Mouse (Mus musculus) CD8-positive naive resting alpha-beta T cell, adult 2 months (primary cell): ENCODE measurements at regions not wholly inside any gene's neighbourhood (a gene's known extent, or its start where the extent isn't known, plus 50 kb on each side); places are given as distances from the start of the nearest gene placed in this dataset.

Experiments
- DNase-seq, 2 experiments: peaks; one replicate each; pipeline ENCODE4 v3.0.0; 2022; ENCODE audit warnings: low read depth in 2 of 2, low spot score in 2 of 2

DNA sequence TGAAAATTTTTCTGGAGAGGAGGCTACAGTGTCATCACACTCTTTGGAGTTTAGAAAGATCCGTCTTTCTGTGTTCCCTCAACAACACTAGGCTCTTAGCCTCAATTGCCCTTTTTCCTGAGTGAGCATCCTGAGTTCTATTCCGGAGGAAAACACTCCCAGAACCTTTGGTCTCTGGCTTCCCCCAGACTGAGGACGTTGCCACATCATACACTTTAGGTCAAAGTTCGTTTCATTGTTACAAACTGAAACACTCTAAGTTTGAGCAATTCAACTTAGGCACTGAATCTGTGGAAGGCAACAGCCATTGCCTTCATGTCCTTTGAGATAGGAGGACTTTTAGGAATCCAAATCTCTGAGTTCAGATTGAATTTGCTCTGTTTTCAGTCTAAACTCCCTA lies 85.0 kb downstream of the Arl4a start:
- DNase-seq = no peak

GRCm38 (mm10) chr12:39951911-39952310 lies 85.9 kb downstream of the Arl4a start:
- no peak for DNase-seq

DNA sequence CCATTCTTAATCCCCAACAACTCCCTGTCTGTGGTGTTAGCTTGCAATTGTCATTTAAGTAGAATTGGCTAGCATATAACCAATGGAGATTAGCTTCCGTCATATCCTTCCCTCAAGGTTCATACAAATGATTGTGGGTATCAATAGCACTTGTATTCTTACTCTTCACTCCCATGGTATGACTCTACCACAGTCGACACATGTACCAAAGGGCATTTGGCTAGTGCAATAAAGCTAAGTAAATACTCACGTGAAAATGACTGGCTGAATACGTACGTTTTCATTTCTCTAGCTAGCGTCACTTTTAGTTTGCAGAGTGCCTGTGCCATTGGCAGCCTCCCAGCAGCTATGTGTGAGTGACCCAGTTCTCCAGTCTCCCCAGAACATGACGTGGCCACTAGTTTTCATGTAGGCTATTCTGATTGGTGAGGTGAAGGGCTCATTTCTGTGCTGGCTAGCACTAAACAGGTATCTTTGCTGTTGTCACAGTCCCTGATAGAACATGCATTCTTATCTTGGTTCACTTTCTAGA lies 87.5 kb downstream of the Arl4a start:
- no peak for DNase-seq

DNA sequence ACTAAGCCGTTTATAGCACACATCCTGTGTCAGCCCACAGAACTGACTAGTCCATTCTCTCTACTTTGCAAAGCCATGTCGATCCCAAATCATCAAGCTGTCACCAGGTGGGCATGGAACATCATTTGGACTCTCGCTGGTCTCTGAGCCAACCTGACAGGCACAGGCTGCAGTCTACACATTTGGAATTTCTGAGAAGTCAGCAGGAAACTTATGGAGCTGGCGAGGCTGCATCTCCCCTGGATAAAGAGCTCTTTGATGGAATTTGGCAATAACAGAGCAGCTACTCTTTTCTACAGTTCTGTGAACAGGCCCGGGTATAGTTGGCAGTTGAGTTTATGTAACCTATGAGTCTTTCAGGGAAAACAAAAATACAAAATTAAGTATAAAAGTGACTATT lies 94.9 kb downstream of the Arl4a start:
- DNase-seq = no peak

DNA sequence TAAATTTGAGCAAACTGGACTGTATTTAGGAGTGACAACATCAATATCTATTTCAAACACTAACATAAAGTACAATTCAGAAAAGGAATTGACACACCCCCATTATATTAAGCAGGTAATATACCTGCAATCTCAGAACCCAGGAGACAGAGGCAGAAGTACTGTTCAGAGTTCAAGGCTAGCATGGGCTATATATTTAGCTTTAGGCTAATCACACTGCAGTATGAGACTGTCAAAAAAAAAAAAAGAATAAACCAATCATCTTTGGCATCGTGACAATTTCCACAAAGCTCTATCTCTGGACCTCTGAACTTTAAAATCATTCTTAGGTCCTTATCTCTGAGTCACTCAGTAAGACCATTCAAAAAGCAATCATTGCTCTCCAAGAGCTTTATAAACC lies 96.7 kb downstream of the Arl4a start:
- no peak for DNase-seq

DNA sequence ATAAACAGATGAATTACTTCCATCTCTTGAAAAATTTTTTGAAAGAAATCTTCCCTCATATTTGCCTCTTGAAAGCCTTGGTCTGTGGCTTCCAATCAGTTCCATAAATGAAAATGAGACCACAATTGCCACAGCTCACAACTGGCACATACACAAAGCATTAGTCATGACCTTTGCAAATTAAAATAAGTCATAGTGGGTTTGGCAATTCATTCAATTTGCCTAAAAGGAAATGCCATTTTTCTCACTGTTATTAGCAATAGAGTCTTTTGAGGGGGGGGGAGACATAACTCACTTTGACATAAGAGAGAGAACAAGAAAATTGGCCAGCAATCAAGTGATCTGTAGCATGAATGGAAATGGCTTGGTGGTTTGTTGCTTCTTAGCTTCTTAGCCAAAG lies 98.8 kb downstream of the Arl4a start:
- DNase-seq = no peak

DNA sequence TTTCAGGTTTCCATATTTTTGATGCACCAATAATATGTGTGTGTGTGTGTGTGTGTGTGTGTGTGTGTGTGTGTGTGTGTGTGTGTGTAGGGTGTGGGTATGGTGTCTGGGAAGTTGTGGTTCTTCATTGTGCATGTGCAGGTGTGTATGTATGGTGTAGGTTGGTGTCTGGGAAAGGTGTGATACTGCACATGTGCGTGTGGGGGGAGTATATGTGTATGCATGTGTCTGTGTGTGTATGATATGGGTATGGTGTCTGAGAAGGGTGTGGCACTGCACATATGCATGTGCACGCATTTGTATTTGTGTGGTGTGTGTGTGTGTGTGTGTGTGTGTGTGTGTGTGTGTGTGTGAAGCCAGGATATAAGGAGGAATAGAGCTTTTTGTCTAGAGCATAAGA lies 99.6 kb downstream of the Arl4a start:
- no peak for DNase-seq

DNA sequence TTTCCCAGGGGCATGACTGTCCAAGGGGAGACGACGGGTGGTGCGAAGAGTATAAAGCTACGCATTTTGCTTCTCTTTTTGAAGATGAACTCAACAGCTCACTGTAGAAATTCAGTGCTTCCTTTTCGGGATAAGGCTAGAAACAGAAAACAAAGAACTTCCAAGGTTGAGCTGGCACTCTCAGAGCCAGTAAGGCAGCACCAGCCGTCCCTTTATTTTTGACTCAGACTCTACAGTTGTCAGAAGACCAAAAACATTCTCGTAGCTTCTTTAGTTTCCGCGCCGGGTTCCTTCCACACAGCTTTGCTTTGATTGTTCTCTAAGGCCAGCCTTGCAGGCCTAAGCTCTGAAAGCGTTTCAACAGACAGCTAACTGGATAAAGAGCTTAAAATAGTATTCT lies 101.5 kb downstream of the Arl4a start:
- no peak for DNase-seq

GRCm38 (mm10) chr12:39935775-39936174 lies 102.0 kb downstream of the Arl4a start:
- no peak for DNase-seq

DNA sequence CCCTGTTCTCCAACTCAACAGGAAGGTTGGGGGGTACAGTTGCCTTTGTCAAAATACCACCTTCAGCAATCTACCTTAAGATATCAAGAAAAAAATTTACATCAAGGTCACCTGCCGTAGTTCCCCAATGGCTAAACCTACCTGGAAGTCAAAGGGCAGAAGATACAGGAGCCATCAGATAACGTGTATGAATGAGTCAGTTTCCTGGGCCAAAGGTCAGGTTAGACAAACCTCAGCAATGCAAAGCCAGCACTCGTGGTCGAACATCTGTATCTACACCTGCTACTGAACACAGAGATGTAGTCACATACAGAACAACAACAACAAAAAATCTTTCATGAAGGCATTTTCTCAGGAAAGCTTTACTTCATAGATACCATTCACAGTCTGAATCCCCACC lies 102.9 kb downstream of the Arl4a start:
- DNase-seq = no peak

DNA sequence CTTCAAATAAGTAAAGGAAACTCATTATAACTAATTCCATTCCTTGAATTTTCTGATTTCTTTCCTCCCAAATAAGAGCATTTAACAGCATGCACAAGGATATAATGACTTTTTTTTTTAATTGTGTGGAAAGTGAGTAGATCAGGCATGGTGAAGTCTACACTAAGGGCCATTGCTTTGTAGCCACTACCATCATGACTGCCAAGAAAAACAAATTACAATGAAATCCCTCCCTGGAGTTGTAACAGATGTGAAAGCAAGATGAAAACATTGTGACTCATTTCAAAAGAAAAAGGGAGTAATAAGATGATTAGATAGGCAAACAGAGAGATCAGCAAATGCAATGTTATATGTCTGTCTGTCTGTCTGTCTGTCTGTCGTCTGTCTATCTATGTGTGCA lies 106.6 kb downstream of the Arl4a start:
- no peak for DNase-seq

DNA sequence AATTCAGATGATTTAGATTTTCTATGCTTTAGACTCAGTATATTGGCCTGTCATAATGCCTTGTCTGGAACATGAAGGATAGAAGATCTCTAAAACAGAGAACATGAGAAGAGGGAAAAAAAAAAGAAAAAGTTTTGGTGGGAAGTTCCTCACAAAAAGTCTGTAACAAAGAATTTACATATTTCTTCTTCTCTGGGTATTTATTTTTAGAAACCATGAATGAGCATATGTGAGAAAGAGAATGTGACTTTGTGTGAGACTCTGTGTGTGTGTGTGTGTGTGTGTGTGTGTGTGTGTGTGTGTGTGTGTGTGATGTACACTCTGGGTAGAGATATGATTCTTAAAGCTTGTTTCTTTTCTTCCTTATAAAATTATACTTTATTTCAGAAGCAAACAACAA lies 109.9 kb downstream of the Arl4a start:
- DNase-seq = no peak

GRCm38 (mm10) chr12:39927014-39927413 lies 110.8 kb downstream of the Arl4a start:
- DNase-seq = no peak

GRCm38 (mm10) chr12:39921481-39921880 lies 116.3 kb downstream of the Arl4a start:
- DNase-seq = no peak

DNA sequence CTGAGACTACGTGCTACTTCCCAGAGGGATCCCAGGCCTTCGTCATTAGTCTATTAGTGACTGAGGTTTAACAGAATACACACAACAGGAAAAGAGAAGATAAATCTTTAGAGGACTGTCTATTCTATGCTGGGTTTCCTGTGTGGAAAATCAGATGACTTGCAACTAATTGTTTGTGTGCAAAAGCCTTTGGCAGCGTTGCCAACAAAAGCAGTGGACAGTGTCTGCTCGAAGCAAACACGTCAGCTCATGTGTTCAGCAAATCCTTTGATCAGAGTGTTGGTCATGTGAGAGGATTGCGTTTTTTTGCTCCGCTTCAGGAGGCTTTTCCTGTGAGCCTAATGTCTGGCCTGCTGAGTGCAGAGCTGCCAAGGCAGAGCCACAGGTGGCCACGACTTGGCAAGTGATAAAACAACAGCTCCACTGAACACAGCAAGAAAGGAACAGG lies 117.3 kb downstream of the Arl4a start:
- no peak for DNase-seq

DNA sequence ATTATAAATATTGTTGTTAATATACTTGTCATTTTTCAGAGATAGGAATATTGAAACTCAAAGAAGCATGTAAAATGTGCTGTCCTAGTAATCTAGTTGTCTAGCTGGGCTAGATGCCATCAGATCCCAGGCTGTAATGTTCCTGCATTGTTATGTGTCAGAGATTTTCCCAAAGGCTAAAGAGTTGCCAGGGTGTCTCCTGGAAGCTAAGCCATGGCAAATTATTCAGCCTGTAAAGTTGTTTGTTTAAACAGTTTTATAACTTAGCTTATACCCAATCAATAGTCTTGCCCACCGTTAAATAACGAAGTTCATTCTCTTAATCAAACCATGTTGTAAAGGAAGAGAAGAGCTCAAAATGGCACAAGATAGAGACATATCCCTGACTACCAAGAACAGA lies 117.9 kb downstream of the Arl4a start:
- DNase-seq = no peak

DNA sequence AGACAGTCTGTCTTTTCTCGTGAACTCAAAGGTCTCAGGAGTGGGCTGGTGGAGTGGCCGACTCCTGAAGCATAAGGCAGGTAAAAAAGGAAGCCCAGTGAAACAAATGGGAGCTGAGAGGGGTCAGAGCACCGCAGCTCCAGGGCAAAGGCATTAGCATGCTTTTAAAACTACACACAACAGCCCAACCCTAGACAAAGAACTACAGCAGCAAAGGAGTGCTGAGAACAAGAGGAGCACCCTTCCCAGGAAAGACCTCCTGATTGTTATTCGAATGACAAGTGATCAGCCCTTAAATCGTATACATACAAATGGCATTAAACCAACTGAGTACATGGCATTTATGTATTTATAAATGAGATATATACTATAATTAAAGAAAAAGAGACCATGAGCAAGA lies 149.3 kb downstream of the Arl4a start:
- no peak for DNase-seq

- no peak for DNase-seq
Observed at GRCm38 (mm10) chr12:39885366-39885765, 152.5 kb downstream of the Arl4a start.

- DNase-seq = no peak
Observed at GRCm38 (mm10) chr12:39880309-39880708, 157.5 kb downstream of the Arl4a start.

DNA sequence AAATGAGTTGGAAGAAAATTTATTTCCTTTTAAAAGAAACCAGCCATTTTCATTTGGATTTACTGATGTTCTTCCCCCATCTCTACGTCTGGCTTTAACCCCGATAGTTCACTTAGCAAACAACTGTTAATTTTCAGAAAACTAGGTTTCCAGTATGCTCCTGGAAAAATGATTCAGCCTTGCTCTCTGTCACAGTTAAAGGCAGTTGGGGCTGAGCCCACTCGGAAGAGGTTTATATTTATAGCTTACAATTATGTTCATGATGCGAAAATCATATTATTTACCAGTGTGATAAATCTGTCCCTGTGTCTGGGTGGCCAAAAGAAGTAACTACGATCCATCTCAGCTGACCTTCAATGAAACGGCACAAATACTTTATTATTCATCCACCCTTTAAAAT lies 163.9 kb downstream of the Arl4a start:
- no peak for DNase-seq

DNA sequence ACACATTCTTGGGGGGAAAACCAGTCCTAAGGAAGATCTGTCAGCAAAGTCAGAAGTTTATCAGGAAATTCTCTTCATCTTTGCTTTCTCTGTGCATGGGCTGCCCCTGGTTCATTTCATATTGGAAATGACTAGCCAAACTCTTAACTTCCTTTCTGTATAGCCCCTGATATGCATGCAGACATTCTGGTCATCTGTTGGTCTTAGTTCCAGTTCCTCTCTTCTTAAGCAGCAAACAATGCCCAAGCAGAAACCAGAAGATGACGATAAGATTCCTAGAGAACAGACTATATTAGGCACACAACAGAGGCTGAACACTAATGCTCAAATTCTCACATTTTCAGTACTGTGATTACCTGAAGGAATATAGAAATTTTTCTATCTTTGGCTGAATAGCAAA lies 176.0 kb downstream of the Arl4a start:
- no peak for DNase-seq

DNA sequence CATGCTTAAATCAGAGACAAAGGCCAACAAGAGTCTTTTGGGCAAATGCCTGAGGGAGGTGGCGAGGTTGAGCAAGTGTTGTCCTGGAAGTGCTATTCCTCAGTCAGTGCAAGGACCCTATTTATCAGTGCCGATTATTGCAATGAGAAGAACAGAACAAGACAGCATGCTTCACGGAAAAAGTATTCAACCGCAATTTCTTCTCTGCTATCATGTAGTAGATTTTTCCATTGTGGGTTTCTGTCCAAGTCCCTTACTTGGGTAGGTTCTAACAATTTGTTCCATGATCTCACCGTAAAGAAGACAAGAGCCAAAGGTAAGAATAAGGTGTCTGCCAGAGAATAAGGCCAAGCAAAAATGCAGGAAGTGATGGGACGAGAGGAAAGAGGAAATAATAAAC lies 186.2 kb downstream of the Arl4a start:
- DNase-seq = no peak

DNA sequence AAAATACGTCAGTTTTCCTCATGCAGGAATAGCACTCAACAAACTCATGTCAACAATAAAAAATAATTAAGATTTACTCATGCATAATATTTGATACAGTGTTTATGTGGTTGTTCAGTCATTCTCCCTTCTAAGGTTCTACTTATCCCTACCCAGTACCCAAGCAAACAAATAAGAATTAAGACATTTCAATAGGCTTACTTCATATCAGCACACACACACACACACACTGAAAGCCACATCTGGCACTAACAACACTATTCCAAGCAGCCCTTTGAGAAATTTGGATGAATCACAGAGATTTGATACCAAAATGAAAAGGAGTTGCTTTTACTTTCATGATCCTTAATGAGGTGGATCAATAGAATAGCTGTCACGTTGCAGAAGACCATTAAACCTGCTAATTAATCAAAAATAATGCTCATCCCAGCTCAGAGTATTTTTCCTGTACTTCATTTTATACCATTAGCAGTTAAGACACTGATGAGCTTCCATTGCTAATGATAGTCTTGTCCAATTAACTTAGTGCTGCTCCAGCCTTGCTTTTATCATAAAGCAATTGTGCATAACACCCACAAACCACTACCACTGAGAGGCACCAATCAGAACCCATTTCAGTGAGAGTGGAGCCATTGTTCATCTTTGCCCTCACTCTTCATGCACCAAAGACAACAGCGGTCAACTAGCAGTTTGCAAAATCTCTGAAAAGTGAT lies 188.3 kb downstream of the Arl4a start:
- DNase-seq = no peak
